Mouse (Mus musculus): Measurements from ENCODE around the gene Ifna2.

The Ifna2 gene

DNA sequence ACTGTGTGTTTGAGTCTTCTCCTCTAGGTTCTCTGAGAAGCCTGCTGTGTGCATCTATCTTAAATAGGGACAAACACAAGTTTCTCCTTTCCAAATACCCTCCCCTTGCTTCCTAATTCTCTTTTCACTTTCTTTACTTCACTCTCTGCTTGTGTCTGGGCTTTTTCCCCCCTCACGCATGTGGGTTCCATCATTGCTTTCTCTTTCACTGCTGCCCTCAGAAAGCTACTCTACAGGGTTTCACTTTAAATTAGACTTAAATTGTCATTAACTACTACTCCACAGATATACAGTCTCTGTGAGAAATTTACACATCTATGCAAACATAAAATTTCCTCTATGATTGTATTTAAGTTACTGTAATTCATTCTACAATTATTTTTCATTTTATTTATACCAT lies at the start of gene Ifna2:
Ifna2 (minus strand) TSS at position 101 of the 400 bp plus-strand sequence.
- no peak for DNase-seq (ENCODE audit: low read depth, low spot score)

- DNase-seq (ENCODE audit: low read depth, low spot score): no peak
These were observed 43.6 kb upstream of the Ifna2 start for GRCm38 (mm10) chr4:88727324-88727723.

GRCm38 (mm10) chr4:88726727-88727126 lies 43.0 kb upstream of the Ifna2 start:
- no peak for DNase-seq (ENCODE audit: low read depth, low spot score)

DNA sequence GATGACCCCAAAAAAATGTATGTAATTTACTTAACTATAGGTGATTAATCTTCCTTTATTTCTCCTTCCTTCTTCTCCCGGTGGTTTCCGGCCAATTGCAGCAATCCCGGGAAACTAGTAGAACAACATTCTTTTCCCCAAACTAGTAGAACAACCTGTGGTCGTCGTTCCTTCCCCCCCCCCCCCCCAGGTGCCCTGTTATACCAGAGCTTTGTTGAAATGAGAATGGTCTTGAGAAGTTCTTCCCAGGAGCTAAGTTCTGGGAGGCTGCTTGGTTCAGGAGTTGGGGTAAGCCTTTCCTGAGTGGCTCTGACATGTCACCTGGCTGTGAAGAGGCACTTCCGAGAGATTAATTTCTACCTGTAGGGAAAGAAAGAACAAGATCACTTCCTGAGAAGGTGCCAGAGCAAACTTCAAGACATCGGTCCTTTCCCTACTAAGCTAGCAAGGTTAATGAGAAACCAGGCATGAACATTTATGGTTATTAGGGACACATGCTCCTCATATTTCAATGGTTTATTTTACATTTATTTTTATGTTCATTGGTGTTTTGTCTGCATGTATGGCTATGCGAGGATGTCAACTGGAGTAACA lies 39.9 kb upstream of the Ifna2 start:
- no peak for DNase-seq (ENCODE audit: low read depth, low spot score)

- peak; percentile 94 for DNase-seq (ENCODE audit: low read depth, low spot score)
These were observed 38.3 kb upstream of the Ifna2 start, which contains the start of the genes Gm26566 and Klhl9 for GRCm38 (mm10) chr4:88721791-88722721. Gm26566 (plus strand) TSS chr4:88721805. Klhl9 (minus strand) TSS chr4:88722465.

- no peak for DNase-seq (ENCODE audit: low read depth, low spot score)
These were observed 35.0 kb upstream of the Ifna2 start for GRCm38 (mm10) chr4:88718715-88719114.

GRCm38 (mm10) chr4:88715059-88715458 lies 31.3 kb upstream of the Ifna2 start:
- DNase-seq (ENCODE audit: low read depth, low spot score): no peak

- no peak for DNase-seq (ENCODE audit: low read depth, low spot score)
These were observed 30.6 kb upstream of the Ifna2 start for GRCm38 (mm10) chr4:88714281-88714680.

DNA sequence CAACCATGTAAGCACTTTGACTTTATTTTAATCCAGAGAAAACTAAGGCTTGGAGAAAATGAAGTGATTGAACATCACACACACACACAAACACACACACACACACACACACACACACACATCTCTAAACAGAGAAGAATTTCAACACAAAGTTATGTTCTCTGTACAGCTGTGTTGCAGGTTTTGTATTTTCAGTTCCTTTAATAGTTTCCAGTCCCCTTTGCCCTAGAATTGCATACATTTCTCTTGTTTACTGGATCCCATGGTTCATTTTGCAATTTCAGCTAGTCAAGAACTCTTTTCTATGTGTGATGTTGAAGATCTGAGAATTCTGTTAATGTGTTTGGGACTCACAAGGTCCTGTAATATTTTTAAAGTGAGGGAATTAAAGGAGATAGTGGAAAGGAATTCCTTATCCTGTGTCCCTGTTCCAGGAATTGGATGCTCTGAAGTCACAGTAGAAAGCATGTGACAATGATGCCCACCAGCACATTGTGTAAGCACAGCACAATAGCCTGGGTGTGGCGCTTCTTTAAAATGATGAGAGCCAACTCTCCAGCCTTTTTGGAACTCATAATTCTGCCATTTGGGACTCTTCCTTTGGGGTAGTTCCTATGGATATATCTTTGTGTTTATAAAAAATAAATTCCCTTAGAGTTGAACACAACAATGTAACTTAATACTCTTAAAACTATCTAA lies 23.6 kb upstream of the Ifna2 start:
- no peak for DNase-seq (ENCODE audit: low read depth, low spot score)

DNA sequence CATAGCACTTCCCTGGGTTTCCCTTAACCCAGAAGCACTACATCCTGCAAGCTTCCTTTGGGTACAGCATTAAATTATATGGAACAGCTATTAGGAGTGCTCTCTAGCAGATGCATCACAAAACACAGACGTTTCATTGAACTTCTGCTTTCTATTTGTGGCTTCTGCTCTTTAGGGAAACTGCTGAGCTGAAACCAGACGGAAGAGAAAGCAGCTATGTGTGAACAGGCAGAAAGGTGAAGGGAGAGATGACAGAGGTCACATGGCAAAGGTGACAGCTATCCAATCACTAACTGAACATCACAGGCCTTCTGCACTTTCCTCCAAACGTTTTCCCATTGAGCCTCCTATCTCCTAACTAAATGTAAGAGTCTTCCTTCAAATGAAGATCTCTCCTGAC lies 22.2 kb upstream of the Ifna2 start:
- no peak for DNase-seq (ENCODE audit: low read depth, low spot score)

DNA sequence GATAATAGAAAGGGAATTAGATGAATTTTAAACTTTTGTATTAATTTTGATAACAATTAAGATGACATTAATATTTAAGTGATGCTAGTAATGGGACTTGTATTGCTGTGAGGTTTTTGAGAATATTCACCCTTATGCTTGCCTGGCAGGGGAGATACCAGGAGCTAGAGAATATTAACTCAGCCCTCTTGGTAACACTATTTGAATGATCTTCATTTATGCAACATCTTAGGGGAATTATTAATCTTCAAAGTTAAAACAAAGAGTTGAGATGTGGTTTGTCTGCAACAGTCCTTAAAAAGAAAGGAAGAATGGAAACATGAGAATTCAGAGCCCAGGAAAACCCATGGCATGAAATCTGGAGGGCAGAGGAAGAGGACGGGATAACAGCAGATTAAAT lies 15.6 kb upstream of the Ifna2 start:
- DNase-seq (ENCODE audit: low read depth, low spot score): no peak

DNA sequence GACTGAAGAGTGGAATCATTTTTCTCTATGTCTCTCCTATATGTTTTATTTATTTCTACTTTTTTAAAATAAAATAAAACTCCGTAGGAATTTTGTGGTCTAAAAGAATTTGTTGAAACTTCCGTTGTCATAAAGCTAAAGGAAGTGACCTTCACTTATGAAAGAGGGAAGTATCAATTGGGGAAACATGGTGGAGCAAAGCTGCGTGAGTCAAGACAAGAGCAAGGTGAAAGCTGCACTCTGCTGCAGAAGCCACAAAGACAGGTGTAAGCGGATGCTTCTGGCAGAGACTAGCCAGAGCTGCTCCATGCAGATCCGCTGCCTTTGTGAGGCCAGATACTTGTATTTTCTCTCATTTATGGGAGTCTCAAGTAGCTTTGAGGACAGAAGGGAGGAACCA lies 15.1 kb upstream of the Ifna2 start:
- DNase-seq (ENCODE audit: low read depth, low spot score): no peak

- no peak for DNase-seq (ENCODE audit: low read depth, low spot score)
These were observed 14.0 kb upstream of the Ifna2 start for GRCm38 (mm10) chr4:88697753-88698152.

GRCm38 (mm10) chr4:88697108-88697507 lies 13.4 kb upstream of the Ifna2 start:
- peak; percentile 8 for DNase-seq (ENCODE audit: low read depth, low spot score)

DNA sequence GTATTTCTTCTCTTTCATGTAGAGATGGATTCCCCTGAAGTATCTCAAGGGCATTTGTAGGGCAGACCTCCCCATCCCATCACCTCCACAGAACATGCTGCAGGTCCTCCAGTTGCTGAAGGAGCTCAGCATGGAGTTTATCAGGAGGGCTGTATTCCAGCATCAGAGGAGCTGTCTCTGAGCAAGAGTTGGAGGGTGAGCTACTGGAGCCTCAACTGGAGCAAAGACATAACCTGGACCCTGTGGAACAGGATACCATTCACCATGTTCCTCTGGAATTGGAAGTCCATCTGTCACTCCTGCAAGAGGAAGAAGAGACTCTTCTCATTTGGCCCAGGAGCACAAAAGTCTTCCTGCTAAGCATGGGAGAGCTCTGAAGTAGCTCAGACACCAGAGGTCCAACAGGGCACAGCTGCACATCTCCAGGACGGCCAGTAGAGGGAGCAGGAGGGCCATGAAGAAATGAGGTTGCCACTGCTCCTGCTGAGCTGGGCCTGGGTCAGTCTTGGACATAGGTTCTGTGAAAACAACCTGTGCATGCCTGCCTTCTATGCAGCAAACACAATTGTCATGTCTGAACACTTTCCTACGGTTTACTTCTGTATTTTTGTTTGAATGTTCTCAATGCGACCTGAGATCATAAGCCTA lies 12.6 kb upstream of the Ifna2 start:
- peak; percentile 77 for DNase-seq (ENCODE audit: low read depth, low spot score)

GRCm38 (mm10) chr4:88693392-88693791 lies 9.7 kb upstream of the Ifna2 start:
- DNase-seq (ENCODE audit: low read depth, low spot score): no peak

GRCm38 (mm10) chr4:88692537-88692936 lies 8.8 kb upstream of the Ifna2 start:
- no peak for DNase-seq (ENCODE audit: low read depth, low spot score)

- no peak for DNase-seq (ENCODE audit: low read depth, low spot score)
These were observed 7.5 kb upstream of the Ifna2 start, which contains the start of gene Ifnab for GRCm38 (mm10) chr4:88691259-88691658. Ifnab (minus strand) TSS chr4:88691359.

- no peak for DNase-seq (ENCODE audit: low read depth, low spot score)
These were observed 2.4 kb downstream of the Ifna2 start for GRCm38 (mm10) chr4:88681353-88681752.

DNA sequence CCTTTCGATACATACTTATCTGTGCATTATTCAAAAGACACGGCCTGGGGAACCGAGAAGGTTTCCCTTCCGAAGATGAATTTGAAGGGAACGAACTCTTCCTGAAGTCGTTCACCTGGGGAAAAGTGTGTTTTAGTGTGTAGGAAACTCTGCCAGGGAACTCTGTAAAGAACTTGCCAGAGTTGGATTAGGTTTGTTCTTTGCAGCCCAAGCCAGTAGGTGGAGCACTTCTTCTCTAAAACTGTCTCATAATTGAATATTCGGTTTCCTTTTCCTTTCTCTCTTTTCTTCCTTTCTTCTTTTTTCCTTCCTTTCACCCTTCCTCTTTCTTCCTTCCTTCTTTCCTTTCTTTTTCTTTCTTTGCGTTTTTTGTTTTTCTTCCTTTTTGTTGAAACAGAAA lies 3.4 kb downstream of the Ifna2 start:
- peak; percentile 18 for DNase-seq (ENCODE audit: low read depth, low spot score)

GRCm38 (mm10) chr4:88676824-88677223 lies 6.9 kb downstream of the Ifna2 start, which contains the start of gene Ifna16:
Ifna16 (minus strand) TSS chr4:88676924.
- DNase-seq (ENCODE audit: low read depth, low spot score): no peak

GRCm38 (mm10) chr4:88655461-88655860 lies 28.3 kb downstream of the Ifna2 start:
- DNase-seq (ENCODE audit: low read depth, low spot score): no peak

Measured in ZHBTc4 (cell line).